Comparison of ENCODE assay signal across 11 mouse cellular contexts in genomic region chr15:99505324-99506095, GRCm38 (mm10). TPM values are rescaled to one million over a fixed set of nuclear protein-coding genes. Genes with fewer than 3 reads are reported as not detected.
DNase-seq lines count a peak whose midpoint lies in the region; ATAC-seq lines count a peak whose summit lies in the region.
"Had no signal": no experiment of that assay in that cellular context is flagged by ENCODE, and none has a peak within 500 bp of the region (broad histone marks: within the 10 kb centered on the region; RNA-seq: fewer than 3 reads in every experiment).

No protein-coding gene starts in this region.

- H3K27ac ChIP-seq in hindbrain, embryonic 10.5 days: peak overlapping the region; percentile 64
- no peak overlapping the region for H3K27ac ChIP-seq in hindbrain, embryonic 16.5 days (ENCODE audit: low read depth, low read length)
- H3K27ac ChIP-seq in lung, embryonic 16.5 days (ENCODE audit: low read length): peak overlapping the region; percentile 72
- no peak overlapping the region for H3K27ac ChIP-seq in neural tube, embryonic 15.5 days (replicated peaks)
- H3K27ac ChIP-seq: embryonic facial prominence, embryonic 13.5 days; gastrocnemius, adult 2 months had no signal

- peaks cover 57% of the 10 kb centered on the region for H3K4me1 ChIP-seq in hindbrain, embryonic 10.5 days (replicated peaks)
- H3K4me1 ChIP-seq in hindbrain, embryonic 16.5 days (ENCODE audit: control insufficient read depth, insufficient read depth, low read depth, low read length): peaks cover 15% of the 10 kb centered on the region
- peaks cover 46% of the 10 kb centered on the region for H3K4me1 ChIP-seq in lung, embryonic 16.5 days (replicated peaks; ENCODE audit: control insufficient read depth, insufficient read depth, low read length)
- H3K4me1 ChIP-seq in neural tube, embryonic 15.5 days: peaks cover 18% of the 10 kb centered on the region

- H3K4me2 ChIP-seq in hindbrain, embryonic 16.5 days (ENCODE audit: low read length): no peak overlapping the region
- no peak overlapping the region for H3K4me2 ChIP-seq in lung, embryonic 16.5 days (ENCODE audit: low read depth, low read length)
- no peak overlapping the region for H3K4me2 ChIP-seq in neural tube, embryonic 15.5 days
- H3K4me2 ChIP-seq: embryonic facial prominence, embryonic 13.5 days had no signal

- ATAC-seq in hindbrain, embryonic 16.5 days: no peak
- ATAC-seq in lung, embryonic 16.5 days (ENCODE audit: low read depth): peak; percentile 77
- no peak for ATAC-seq in neural tube, embryonic 15.5 days (ENCODE audit: low FRiP score)
- no peak for ATAC-seq in frontal cortex, adult (ENCODE audit: low TSS enrichment)

- H3K36me3 ChIP-seq in hindbrain, embryonic 10.5 days: no peaks in the 10 kb centered on the region
- H3K36me3 ChIP-seq in hindbrain, embryonic 16.5 days (ENCODE audit: control insufficient read depth, insufficient read depth, low read length): no peaks in the 10 kb centered on the region; the same call in 1 of the 2 replicates
- H3K36me3 ChIP-seq in lung, embryonic 16.5 days (ENCODE audit: control insufficient read depth, insufficient read depth, low read length): no peaks in the 10 kb centered on the region
- peaks cover 10% of the 10 kb centered on the region; the same call in 1 of the 2 replicates for H3K36me3 ChIP-seq in neural tube, embryonic 15.5 days
- H3K36me3 ChIP-seq: embryonic facial prominence, embryonic 13.5 days; G1E had no signal

- H3K9ac ChIP-seq in hindbrain, embryonic 16.5 days (ENCODE audit: low read depth, low read length): no peak overlapping the region
- H3K9ac ChIP-seq in lung, embryonic 16.5 days (ENCODE audit: low read length): peak overlapping the region; percentile 34; the same call in 1 of the 2 replicates
- no peak overlapping the region for H3K9ac ChIP-seq in neural tube, embryonic 15.5 days (replicated peaks)

- 82% methylated on average over 15 of the region's 15 CpGs for WGBS in hindbrain, embryonic 10.5 days
- WGBS in hindbrain, embryonic 16.5 days: 81% methylated on average over 15 of the region's 15 CpGs
- 48% methylated on average over 15 of the region's 15 CpGs for WGBS in lung, embryonic 16.5 days
- WGBS in neural tube, embryonic 15.5 days: 85% methylated on average over 15 of the region's 15 CpGs

- H3K9me3 ChIP-seq in hindbrain, embryonic 10.5 days: no peaks in the 10 kb centered on the region
- H3K9me3 ChIP-seq in hindbrain, embryonic 16.5 days (ENCODE audit: control insufficient read depth, low read length): no peaks in the 10 kb centered on the region
- H3K9me3 ChIP-seq in lung, embryonic 16.5 days (ENCODE audit: control insufficient read depth, low read length): no peaks in the 10 kb centered on the region
- no peaks in the 10 kb centered on the region for H3K9me3 ChIP-seq in neural tube, embryonic 15.5 days (replicated peaks)
- H3K9me3 ChIP-seq: embryonic facial prominence, embryonic 13.5 days; G1E had no signal

- 0 out of 2 replicates have a peak, but pooled peaks cover 7% of the 10 kb centered on the region for H3K27me3 ChIP-seq in hindbrain, embryonic 10.5 days (ENCODE audit: insufficient read depth, poor library complexity, severe bottlenecking)
- no peaks in the 10 kb centered on the region for H3K27me3 ChIP-seq in hindbrain, embryonic 16.5 days (replicated peaks; ENCODE audit: control insufficient read depth, insufficient read depth, low read length)
- H3K27me3 ChIP-seq in lung, embryonic 16.5 days (ENCODE audit: control insufficient read depth, insufficient read depth, low read depth, low read length): no peaks in the 10 kb centered on the region
- no peaks in the 10 kb centered on the region for H3K27me3 ChIP-seq in neural tube, embryonic 15.5 days (replicated peaks)

- H3K4me3 ChIP-seq in hindbrain, embryonic 10.5 days: no peak overlapping the region
- H3K4me3 ChIP-seq in hindbrain, embryonic 16.5 days (ENCODE audit: low read length): no peak overlapping the region
- no peak overlapping the region for H3K4me3 ChIP-seq in lung, embryonic 16.5 days (ENCODE audit: low read length)
- H3K4me3 ChIP-seq in neural tube, embryonic 15.5 days (replicated peaks): no peak overlapping the region
- H3K4me3 ChIP-seq: embryonic facial prominence, embryonic 13.5 days; gastrocnemius, adult 2 months had no signal

- intact Hi-C loops in gastrocnemius, postnatal 14 days (cut with DNase I; ENCODE audit: low total_unique reads): no loop called here

- no peak for DNase-seq in hindbrain, embryonic 10.5 days (ENCODE audit: low spot score)
- DNase-seq in 3T3-L1 (ENCODE audit: low read depth, low spot score): peak; percentile 68
- DNase-seq in adrenal gland, adult 18-20 months (ENCODE audit: low spot score in 2 of 2): peak; percentile 36 to 42
- no peak for DNase-seq in gastrocnemius, postnatal 14 days
- DNase-seq: gastrocnemius, adult 2 months had no signal

RNA-seq across cellular contexts. Expression of gene Faim2, which starts 22.5 kb away (rescaled TPM):
- 0.63 and 1.1 TPM in 2 replicates for polyA plus RNA-seq in hindbrain, embryonic 10.5 days (2016; fragmentation: Nextera tagmentation; extraction: Ambion mirVana)
- 58.2 and 66.8 TPM in 2 replicates for polyA plus RNA-seq in hindbrain, embryonic 16.5 days (2015; fragmentation: Nextera tagmentation; extraction: Ambion mirVana)
- 10 to 100 TPM; 28.9 to 31.6 TPM for total RNA-seq in adrenal gland, adult 18-20 months (2021)
- 0.93 and 0.94 TPM in 2 replicates for polyA plus RNA-seq in lung, embryonic 16.5 days (2015; fragmentation: Nextera tagmentation; extraction: Ambion mirVana)
- 50.7 and 57.5 TPM in 2 replicates for polyA plus RNA-seq in neural tube, embryonic 15.5 days (2015; fragmentation: Nextera tagmentation; extraction: Ambion mirVana)
- total RNA-seq in gastrocnemius, postnatal 14 days (2021): under 1 TPM; 0.14 to 0.16 TPM
- polyA plus RNA-seq: G1E had no signal

RNA-seq across cellular contexts. Expression of gene Bcdin3d, which starts 31.0 kb away (rescaled TPM):
- polyA plus RNA-seq in hindbrain, embryonic 10.5 days (2016; fragmentation: Nextera tagmentation; extraction: Ambion mirVana): 19.3 and 20.2 TPM in 2 replicates
- polyA plus RNA-seq in hindbrain, embryonic 16.5 days (2015; fragmentation: Nextera tagmentation; extraction: Ambion mirVana): 16.8 and 17.7 TPM in 2 replicates
- 1 to 10 TPM; 4.6 to 4.7 TPM for total RNA-seq in adrenal gland, adult 18-20 months (2021)
- 13.4 and 13.7 TPM in 2 replicates for polyA plus RNA-seq in lung, embryonic 16.5 days (2015; fragmentation: Nextera tagmentation; extraction: Ambion mirVana)
- 17.0 and 19.0 TPM in 2 replicates for polyA plus RNA-seq in neural tube, embryonic 15.5 days (2015; fragmentation: Nextera tagmentation; extraction: Ambion mirVana)
- total RNA-seq in gastrocnemius, postnatal 14 days (2021): 1 to 10 TPM; 3.9 to 5.0 TPM

RNA-seq across cellular contexts. Expression of gene Nckap5l, which starts 48.0 kb away (rescaled TPM):
- 13.5 and 15.8 TPM in 2 replicates for polyA plus RNA-seq in hindbrain, embryonic 10.5 days (2016; fragmentation: Nextera tagmentation; extraction: Ambion mirVana)
- polyA plus RNA-seq in hindbrain, embryonic 16.5 days (2015; fragmentation: Nextera tagmentation; extraction: Ambion mirVana): 11.6 and 17.7 TPM in 2 replicates
- 10 to 100 TPM; 14.1 to 18.7 TPM for total RNA-seq in adrenal gland, adult 18-20 months (2021)
- 7.5 and 9.5 TPM in 2 replicates for polyA plus RNA-seq in lung, embryonic 16.5 days (2015; fragmentation: Nextera tagmentation; extraction: Ambion mirVana)
- 12.4 and 13.0 TPM in 2 replicates for polyA plus RNA-seq in neural tube, embryonic 15.5 days (2015; fragmentation: Nextera tagmentation; extraction: Ambion mirVana)
- 1 to 10 TPM; 8.5 to 10.0 TPM for total RNA-seq in gastrocnemius, postnatal 14 days (2021)

Comparison
In these comparisons a context has a peak if more than half of its experiments do, and no peak if none do; other contexts are left out.
1. H3K27ac ChIP-seq: peak in hindbrain, embryonic 10.5 days (single experiment) and lung, embryonic 16.5 days (single experiment); none in hindbrain, embryonic 16.5 days (single experiment) and neural tube, embryonic 15.5 days (single experiment).
2. RNA of gene Faim2, which starts 22.5 kb away (polyA plus RNA-seq): 58.2 to 66.8 TPM in hindbrain, embryonic 16.5 days and 50.7 to 57.5 TPM in neural tube, embryonic 15.5 days; 0.63 to 1.1 TPM in hindbrain, embryonic 10.5 days and 0.93 to 0.94 TPM in lung, embryonic 16.5 days; every median in the first group is over 10 times any median in the second.
3. DNase-seq: peak in 3T3-L1 (single experiment) and adrenal gland, adult 18-20 months (2 of 2); none in hindbrain, embryonic 10.5 days (single experiment) and gastrocnemius, postnatal 14 days (single experiment).